Mouse (Mus musculus) left cerebral cortex, postnatal 25 days (tissue): ENCODE results near the gene Cdkn2a. TPM values are rescaled to one million over a fixed set of nuclear protein-coding genes. Genes with fewer than 3 reads are reported as not detected.

Experiments used
- DNase-seq, 2 experiments: peaks; one replicate each; pipeline ENCODE4 v3.0.0; 2022; ENCODE audit warnings: low spot score in 2 of 2, mixed read lengths in 1 of 2
- intact Hi-C: fragments of 180-260 bp; cut with DNase I; formaldehyde crosslinking; loops from one replicate; pipeline ENCODE4 v1.15.1; 2025
- total RNA-seq, 2 experiments: library from RNA; stranded (reverse); gene quantifications; 2 replicates each; pipeline ENCODE4 v1.2.3; 2021

Gene Cdkn2a
- total RNA-seq = not detected

- intact Hi-C loops = loop anchor here (2.0 kb wide), 1 partner anchor 230 kb away; no protein-coding TSS in a partner anchor
- peak; percentile 39 to 57 for DNase-seq
Measured at GRCm38 (mm10) chr4:89294486-89295440, at the start of gene Cdkn2a. Gene Cdkn2a, minus strand, starts transcription at chr4:89294653.

- intact Hi-C loops = no loop called here
- DNase-seq = no peak
Measured at GRCm38 (mm10) chr4:89313461-89313860, 19.0 kb upstream of the Cdkn2a start.

GRCm38 (mm10) chr4:89310491-89311254, 16.2 kb upstream of the Cdkn2a start, which contains the start of gene Cdkn2b:
Gene Cdkn2b, minus strand, starts transcription at chr4:89311039.
- intact Hi-C loops = no loop called here
- peak; percentile 63 to 66 for DNase-seq

DNA sequence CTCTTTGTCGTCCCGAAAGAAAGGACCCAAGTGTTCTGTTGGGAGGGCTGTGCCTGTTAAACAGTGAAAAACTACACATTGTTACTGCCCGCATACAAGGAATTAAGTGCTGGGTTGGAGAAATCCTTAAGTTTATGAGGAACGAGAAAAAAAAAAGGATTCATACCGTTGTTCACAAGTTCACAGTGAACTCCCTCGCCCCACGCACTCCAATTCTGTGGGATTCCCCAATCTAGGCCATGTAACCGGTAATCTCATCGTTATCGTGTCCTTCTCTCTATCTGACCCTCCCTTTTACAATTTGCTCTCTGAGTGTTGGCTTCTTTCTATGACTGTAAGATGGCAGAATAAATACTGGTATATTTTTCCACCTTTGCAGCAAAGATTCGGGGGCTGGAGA, 15.5 kb upstream of the Cdkn2a start:
- DNase-seq = no peak
- intact Hi-C loops = no loop called here

GRCm38 (mm10) chr4:89308001-89308400, 13.5 kb upstream of the Cdkn2a start:
- no peak for DNase-seq

DNA sequence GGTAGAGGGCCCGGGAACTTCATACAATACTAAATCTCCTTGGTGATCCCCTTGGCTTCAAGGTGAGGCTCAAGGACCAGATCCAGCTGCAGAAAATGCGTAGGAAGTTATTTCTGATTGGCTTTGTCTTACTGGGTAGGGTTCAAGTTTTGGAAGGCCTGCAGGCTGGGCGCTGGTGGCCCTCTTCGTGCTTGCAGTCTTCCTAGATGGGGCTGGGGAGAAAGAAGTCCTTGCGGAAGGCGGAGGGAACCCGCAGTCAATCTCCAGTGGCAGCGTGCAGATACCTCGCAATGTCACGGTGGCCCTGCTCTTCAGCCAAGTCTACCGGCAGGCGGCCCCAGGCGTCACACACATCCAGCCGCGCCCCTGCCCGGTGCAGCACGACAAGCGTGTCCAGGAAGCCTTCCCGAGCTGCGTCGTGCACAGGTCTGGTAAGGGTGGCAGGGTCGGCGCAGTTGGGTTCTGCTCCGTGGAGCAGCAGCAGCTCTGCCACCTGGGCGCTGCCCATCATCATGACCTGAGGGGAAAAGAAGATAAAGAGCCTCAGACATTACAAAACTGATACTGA, 12.4 kb upstream of the Cdkn2a start:
- no peak for DNase-seq
- intact Hi-C loops = no loop called here

More at GRCm38 (mm10) chr4:89308001-89308400, 13.5 kb upstream of the Cdkn2a start:
- intact Hi-C loops = no loop called here

- DNase-seq = no peak
Measured at GRCm38 (mm10) chr4:89305691-89306090, 11.2 kb upstream of the Cdkn2a start.

GRCm38 (mm10) chr4:89303281-89303995, 9.0 kb upstream of the Cdkn2a start:
- intact Hi-C loops = no loop called here
- no peak for DNase-seq

More at GRCm38 (mm10) chr4:89305691-89306090, 11.2 kb upstream of the Cdkn2a start:
- intact Hi-C loops = no loop called here

DNA sequence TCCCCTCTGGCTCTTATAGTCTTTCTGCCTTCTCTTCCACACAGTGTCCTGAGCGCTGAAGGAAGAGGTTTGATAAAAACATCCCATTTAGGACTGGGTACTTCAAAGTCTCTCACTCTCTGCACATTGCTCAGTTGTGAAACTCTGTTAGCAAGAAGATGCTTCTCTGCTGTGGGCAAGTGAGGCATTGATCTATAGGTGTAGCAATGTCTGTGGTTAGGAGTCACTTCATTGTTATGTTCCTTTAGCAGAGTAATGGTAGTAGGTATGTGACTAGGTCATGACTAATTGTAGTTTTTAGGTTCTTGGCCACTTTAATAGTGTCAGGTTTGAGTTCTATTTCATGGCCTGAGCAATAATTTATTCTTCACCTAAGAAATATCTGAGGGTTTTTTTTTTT, 7.7 kb upstream of the Cdkn2a start:
- no peak for DNase-seq
- intact Hi-C loops = no loop called here

GRCm38 (mm10) chr4:89299721-89300120, 5.3 kb upstream of the Cdkn2a start:
- intact Hi-C loops = no loop called here
- DNase-seq = no peak

GRCm38 (mm10) chr4:89295441-89296220, 1.2 kb upstream of the Cdkn2a start:
- intact Hi-C loops = loop anchor here (2.0 kb wide), 1 partner anchor 229 kb away; no protein-coding TSS in a partner anchor
- no peak for DNase-seq

DNA sequence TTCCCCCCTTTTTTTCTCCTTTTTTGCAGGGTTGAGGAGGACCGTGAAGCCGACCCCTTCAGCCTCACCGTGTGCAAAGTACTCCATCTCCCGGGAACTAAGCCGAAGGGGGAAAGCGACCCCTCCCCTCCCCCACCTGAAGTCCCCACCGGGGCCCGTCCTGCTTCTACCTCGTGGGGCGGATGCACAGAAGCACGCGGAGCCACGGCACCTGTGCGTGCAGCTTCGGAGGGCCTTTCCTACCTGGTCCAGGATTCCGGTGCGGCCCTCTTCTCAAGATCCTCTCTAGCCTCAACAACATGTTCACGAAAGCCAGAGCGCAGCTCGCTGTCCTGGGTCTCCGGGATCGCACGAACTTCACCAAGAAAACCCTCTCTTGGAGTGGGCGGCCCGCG, 365 bp downstream of the Cdkn2a start:
- intact Hi-C loops = loop anchor here (2.0 kb wide), 1 partner anchor 231 kb away; no protein-coding TSS in a partner anchor
- DNase-seq = no peak

DNA sequence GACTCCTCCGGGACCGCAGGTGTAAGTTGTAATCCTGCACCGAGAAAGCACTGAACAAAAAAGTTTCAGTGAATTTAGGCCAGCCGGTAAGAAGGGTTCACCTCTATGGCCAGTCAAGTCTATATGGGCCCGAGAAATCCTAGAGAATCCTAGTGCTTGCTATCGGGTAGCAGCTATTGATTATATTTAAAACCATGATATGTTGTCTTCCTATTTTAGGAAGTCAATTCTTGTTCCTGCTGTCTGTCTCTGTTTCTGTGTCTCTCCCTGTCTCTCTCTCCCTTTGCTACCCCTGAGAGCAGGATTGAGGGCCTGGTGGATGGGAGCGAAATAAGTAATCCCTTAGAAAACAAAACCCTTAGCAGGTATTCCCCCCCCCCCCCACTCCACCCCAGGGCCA, 937 bp downstream of the Cdkn2a start:
- intact Hi-C loops = no loop called here

DNA sequence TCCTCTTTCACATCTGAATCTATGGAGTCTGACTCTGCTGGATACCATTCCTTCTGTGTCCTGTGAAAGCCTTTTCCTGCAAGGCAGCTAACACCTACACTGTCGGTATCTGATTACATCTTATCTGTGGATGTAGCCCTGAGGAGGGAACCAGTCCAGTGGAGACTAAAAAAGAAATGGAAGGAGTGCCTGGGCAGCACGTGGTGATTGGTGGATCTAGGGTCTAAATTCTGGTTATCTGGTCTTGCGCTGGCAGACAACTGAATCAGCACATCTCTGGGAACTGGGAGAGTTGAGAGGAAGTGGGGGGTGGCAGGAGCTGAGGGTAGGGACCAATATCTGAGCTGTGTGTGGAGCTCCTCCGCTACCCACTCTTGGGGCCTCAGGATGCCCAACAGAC, 5.4 kb downstream of the Cdkn2a start:
- DNase-seq = no peak
- intact Hi-C loops = no loop called here

More for the DNA sequence above, 937 bp downstream of the Cdkn2a start:
- no peak for DNase-seq

DNA sequence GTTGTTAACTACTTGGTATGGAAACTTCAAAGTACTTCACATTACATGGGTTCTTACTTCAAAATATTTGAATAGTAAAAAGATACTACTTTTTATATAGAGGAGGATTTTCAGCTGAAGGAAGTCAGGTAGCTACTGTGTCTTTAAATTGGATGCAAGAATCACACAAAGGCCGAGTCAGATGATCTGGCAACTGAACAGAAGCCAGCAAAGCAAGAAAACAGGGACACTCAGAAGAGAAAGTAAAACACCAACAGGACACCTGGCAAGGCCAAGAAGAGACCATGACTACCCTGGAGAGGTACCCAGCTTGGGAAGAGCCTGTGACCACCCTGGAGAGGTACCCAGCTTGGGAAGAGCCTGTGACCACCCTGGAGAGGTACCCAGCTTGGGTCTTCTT, 7.9 kb downstream of the Cdkn2a start:
- intact Hi-C loops = no loop called here
- no peak for DNase-seq

- intact Hi-C loops = no loop called here
- no peak for DNase-seq
Measured at GRCm38 (mm10) chr4:89285688-89286087, 8.8 kb downstream of the Cdkn2a start.

GRCm38 (mm10) chr4:89282661-89283060, 11.8 kb downstream of the Cdkn2a start:
- no peak for DNase-seq
- intact Hi-C loops = no loop called here

DNA sequence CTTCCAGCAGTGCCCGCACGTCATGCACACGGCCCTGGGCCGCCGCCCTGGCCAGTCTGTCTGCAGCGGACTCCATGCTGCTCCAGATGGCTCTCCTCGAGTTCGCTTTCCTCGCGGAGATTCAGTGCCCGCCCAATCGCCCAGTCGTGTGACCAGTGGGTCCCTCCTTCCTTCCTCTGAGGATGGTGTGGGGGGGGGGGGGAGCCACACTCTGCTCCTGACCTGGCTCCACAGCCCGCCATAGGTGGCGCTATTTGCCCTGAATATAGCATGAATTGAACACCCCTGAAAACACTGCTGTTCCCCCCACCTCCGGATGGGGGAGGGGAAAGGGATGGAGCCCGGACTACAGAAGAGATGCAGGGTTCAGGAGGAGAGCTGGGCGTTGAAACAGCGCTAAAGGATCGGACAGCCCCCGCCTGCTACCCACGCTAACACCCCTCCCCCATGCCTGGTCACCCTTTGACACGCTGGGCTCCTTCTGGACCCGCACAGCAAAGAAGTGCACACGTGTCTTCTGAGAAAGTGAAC, 12.4 kb downstream of the Cdkn2a start:
- intact Hi-C loops = no loop called here
- DNase-seq = no peak
